Comparison of ENCODE assay signal across 12 mouse cellular contexts in genomic region chr7:111515471-111515870, GRCm38 (mm10).
DNase-seq lines count a peak whose midpoint lies in the region.
"Had no signal": no experiment of that assay in that cellular context is flagged by ENCODE, and none has a peak within 500 bp of the region (broad histone marks: within the 10 kb centered on the region; RNA-seq: fewer than 3 reads in every experiment).

No protein-coding gene starts in this region.

- DNase-seq in cerebellum, postnatal 14 days, result peak; percentile 22 to 31
- no peak for DNase-seq in cerebellum, postnatal 36 days
- DNase-seq in left cerebral cortex, postnatal 4 days, result peak; percentile 17
- DNase-seq in left cerebral cortex, adult 18-20 months (ENCODE audit: low spot score in 2 of 2), result no peak
- no peak for DNase-seq in kidney, adult 8-10 months
- DNase-seq: adrenal gland, adult 2 months; adrenal gland, postnatal 10 days; adrenal gland, postnatal 25 days; cerebellum, adult 11-12 months; cerebellum, adult 2 months; cerebellum, adult 9-11 months; forebrain, postnatal 0 days had no signal

- intact Hi-C loops in left cerebral cortex, postnatal 4 days (cut with DNase I), result no loop called here

Comparison
In these comparisons a context has a peak if more than half of its experiments do, and no peak if none do; other contexts are left out.
1. DNase-seq: peak in cerebellum, postnatal 14 days (2 of 2) and left cerebral cortex, postnatal 4 days (single experiment); none in cerebellum, postnatal 36 days (0 of 2), left cerebral cortex, adult 18-20 months (0 of 2) and kidney, adult 8-10 months (0 of 2).